Mouse (Mus musculus): ENCODE measurements around the gene Psmb11.
"Not testable (repeated sequence)": the region's sequence is repeated elsewhere in the genome, so short reads cannot be mapped to it uniquely, and the experiment has no call there.

The Psmb11 gene

GRCm38 (mm10) chr14:54603038-54603654 lies 18.1 kb upstream of the Psmb11 start:
- in situ Hi-C loops (cut with MboI) = no loop called here

- in situ Hi-C loops (cut with MboI) = no loop called here
These were observed 17.5 kb upstream of the Psmb11 start for GRCm38 (mm10) chr14:54603686-54604085.

GRCm38 (mm10) chr14:54605752-54606321 lies 15.4 kb upstream of the Psmb11 start, which contains the start of gene 4931414P19Rik:
TSS of gene 4931414P19Rik (minus strand) at chr14:54605993.
- in situ Hi-C loops (cut with MboI) = no loop called here

GRCm38 (mm10) chr14:54607226-54607625 lies 14.0 kb upstream of the Psmb11 start:
- in situ Hi-C loops (cut with MboI) = no loop called here

- in situ Hi-C loops (cut with MboI) = no loop called here
These were observed 12.0 kb upstream of the Psmb11 start for GRCm38 (mm10) chr14:54609245-54609644.

- in situ Hi-C loops (cut with MboI) = no loop called here
These were observed 11.3 kb upstream of the Psmb11 start for GRCm38 (mm10) chr14:54609962-54610361.

- in situ Hi-C loops (cut with MboI) = no loop called here
These were observed 10.6 kb upstream of the Psmb11 start for GRCm38 (mm10) chr14:54610648-54611047.

GRCm38 (mm10) chr14:54614130-54614529 lies 7.1 kb upstream of the Psmb11 start:
- in situ Hi-C loops (cut with MboI) = not testable (repeated sequence)

GRCm38 (mm10) chr14:54616226-54616825 lies 4.9 kb upstream of the Psmb11 start:
- in situ Hi-C loops (cut with MboI) = no loop called here

- in situ Hi-C loops (cut with MboI) = no loop called here
These were observed 3.9 kb upstream of the Psmb11 start for GRCm38 (mm10) chr14:54617152-54617896.

- in situ Hi-C loops (cut with MboI) = no loop called here
These were observed 3.3 kb upstream of the Psmb11 start, which contains the start of gene Psmb5 for GRCm38 (mm10) chr14:54617897-54618365. TSS of gene Psmb5 (minus strand) at chr14:54618022.

GRCm38 (mm10) chr14:54623334-54623733 lies 2.1 kb downstream of the Psmb11 start:
- in situ Hi-C loops (cut with MboI) = no loop called here

GRCm38 (mm10) chr14:54624976-54625375 lies 3.7 kb downstream of the Psmb11 start:
- in situ Hi-C loops (cut with MboI) = no loop called here

- in situ Hi-C loops (cut with MboI) = no loop called here
These were observed 6.9 kb downstream of the Psmb11 start for GRCm38 (mm10) chr14:54628103-54628502.

- in situ Hi-C loops (cut with MboI) = no loop called here
These were observed 8.6 kb downstream of the Psmb11 start for GRCm38 (mm10) chr14:54629797-54630196.

GRCm38 (mm10) chr14:54630583-54631239 lies 9.5 kb downstream of the Psmb11 start:
- in situ Hi-C loops (cut with MboI) = no loop called here

GRCm38 (mm10) chr14:54631240-54631599 lies 10.0 kb downstream of the Psmb11 start:
- in situ Hi-C loops (cut with MboI) = no loop called here

- in situ Hi-C loops (cut with MboI) = no loop called here
These were observed 11.0 kb downstream of the Psmb11 start for GRCm38 (mm10) chr14:54632252-54632651.

- in situ Hi-C loops (cut with MboI) = no loop called here
These were observed 12.9 kb downstream of the Psmb11 start for GRCm38 (mm10) chr14:54634182-54634581.

- in situ Hi-C loops (cut with MboI) = no loop called here
These were observed 15.7 kb downstream of the Psmb11 start for GRCm38 (mm10) chr14:54636954-54637353.

GRCm38 (mm10) chr14:54638210-54638609 lies 17.0 kb downstream of the Psmb11 start:
- in situ Hi-C loops (cut with MboI) = no loop called here

GRCm38 (mm10) chr14:54640121-54640520 lies 18.9 kb downstream of the Psmb11 start:
- in situ Hi-C loops (cut with MboI) = no loop called here
